Mouse (Mus musculus): Measurements from ENCODE around the gene Trip6. TPM values are rescaled to one million over a fixed set of nuclear protein-coding genes. Genes with fewer than 3 reads are reported as not detected.

Gene Trip6
- polyA plus RNA-seq, 1 experiment from 2014 or later, result 17.0 TPM

DNA sequence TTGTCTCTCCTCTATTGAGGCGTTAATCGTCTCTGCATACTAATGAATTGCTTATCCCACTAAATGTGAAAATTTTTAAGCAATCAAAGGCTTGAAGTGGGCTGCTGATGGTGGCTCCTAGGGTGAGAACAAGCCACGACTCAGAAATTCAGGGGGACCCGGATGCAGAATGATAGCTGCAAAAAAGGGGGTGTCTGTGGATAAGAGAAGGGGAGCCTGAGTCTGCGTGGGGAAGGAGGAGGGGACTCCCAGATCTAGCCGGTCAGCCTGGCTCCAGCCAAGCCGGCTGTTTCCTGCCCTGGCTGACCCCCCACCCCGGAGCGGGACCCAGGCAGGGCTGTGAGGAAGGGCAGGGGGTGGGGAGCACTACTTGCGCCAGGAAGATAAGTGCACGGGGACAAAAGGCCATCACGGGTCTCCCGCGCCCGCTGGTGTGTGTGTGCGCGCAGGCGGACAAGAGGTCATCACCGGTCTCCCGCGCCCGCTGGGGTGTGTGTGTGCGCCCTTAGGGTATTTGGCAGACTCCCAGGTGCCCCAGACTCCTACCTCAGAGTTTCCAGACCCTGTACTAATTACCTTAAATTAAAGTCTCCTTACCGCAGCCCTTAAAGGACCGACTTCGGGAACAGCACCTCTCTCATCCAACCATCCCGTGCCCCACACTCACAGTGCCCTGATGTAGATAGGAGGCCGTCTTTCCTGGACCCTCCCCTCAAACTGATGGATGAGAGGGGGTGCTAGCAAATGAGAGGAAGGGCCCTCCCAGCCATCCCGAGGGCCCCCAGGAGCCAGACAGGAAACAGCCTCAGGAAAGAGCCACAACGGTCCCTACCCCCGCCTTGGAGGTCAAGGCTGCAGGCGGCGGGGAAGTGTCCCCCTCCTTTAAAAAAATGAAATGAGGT is 34.5 kb upstream of the Trip6 start:
- Histone ChIP-seq H3K27ac (ENCODE audit: low read length) (no peak overlapping the region; the same call in 1 of the 2 replicates), H3K4me3 (replicated peaks; ENCODE audit: low read length) (peak overlapping the region; percentile 72), H3K9ac (replicated peaks; ENCODE audit: low read depth, low read length) (peak overlapping the region; percentile 43), H3K4me1 (replicated peaks; ENCODE audit: control insufficient read depth, insufficient read depth, low read length) (peaks cover 42% of the 10 kb centered on the region), H3K4me2 (ENCODE audit: low read length) (peak overlapping the region; percentile 99), H3K27me3 (replicated peaks; ENCODE audit: control insufficient read depth, insufficient read depth, low read length) (peaks cover 6% of the 10 kb centered on the region; the same call in 1 of the 2 replicates), H3K9me3 (ENCODE audit: control insufficient read depth, low read length) (no peaks in the 10 kb centered on the region), H3K36me3 (ENCODE audit: control insufficient read depth, insufficient read depth) (no peaks in the 10 kb centered on the region)
- WGBS, result 1% methylated on average over 33 of the region's 33 CpGs
- no peak for ATAC-seq

DNA sequence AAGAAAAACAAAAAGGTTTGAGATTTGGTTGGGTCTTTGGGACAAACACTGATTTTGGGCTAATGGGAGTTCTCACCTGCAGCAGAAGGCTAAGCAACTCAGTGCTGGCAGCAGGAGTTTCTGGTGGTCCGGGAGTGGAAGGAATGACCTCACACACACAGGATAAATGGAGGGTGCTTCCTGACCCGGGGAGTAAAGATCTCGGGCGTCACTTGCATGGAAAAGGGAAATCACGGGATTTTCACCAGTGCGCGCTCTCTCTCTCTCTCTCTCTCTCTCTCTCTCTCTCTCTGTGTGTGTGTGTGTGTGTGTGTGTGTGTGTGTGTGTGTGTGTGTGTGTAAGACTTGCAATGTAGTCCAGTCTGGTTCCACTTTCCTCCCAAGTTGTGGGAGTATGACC is 33.7 kb upstream of the Trip6 start:
- H3K9me3 ChIP-seq (ENCODE audit: control insufficient read depth, low read length), result no peaks in the 10 kb centered on the region
- no peak overlapping the region for H3K27ac ChIP-seq (ENCODE audit: low read length)
- no peak for ATAC-seq
- H3K4me3 ChIP-seq (replicated peaks; ENCODE audit: low read length), result no peak overlapping the region
- H3K27me3 ChIP-seq (replicated peaks; ENCODE audit: control insufficient read depth, insufficient read depth, low read length), result peaks cover 6% of the 10 kb centered on the region; the same call in 1 of the 2 replicates
- H3K4me1 ChIP-seq (replicated peaks; ENCODE audit: control insufficient read depth, insufficient read depth, low read length), result peaks cover 42% of the 10 kb centered on the region
- H3K9ac ChIP-seq (replicated peaks; ENCODE audit: low read depth, low read length), result no peak overlapping the region
- no peak overlapping the region for H3K4me2 ChIP-seq (ENCODE audit: low read length)
- 34% methylated on average over 7 of the region's 7 CpGs for WGBS
- no peaks in the 10 kb centered on the region for H3K36me3 ChIP-seq (ENCODE audit: control insufficient read depth, insufficient read depth)

DNA sequence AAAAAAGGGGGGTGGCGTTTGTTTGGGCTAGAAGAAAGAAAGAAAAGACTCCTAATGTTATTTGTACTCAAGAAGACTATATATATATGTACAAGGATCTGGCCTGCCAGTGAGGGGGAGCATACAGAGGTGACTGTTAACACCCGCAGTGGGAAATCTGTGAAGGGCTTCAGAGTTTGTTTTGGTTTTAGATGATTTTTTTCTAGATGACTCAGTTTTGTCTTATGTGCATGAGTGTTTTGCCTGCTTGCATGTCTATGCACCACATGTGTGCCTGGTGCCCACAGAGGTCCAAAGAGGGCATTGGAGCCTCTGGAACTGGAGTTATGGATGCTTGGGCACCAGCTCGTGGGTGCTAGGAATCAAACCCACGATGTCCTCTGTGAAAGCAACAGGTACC is 32.8 kb upstream of the Trip6 start:
- no peak overlapping the region for H3K4me3 ChIP-seq (replicated peaks; ENCODE audit: low read length)
- H3K36me3 ChIP-seq (ENCODE audit: control insufficient read depth, insufficient read depth), result no peaks in the 10 kb centered on the region
- no peak overlapping the region for H3K4me2 ChIP-seq (ENCODE audit: low read length)
- H3K9ac ChIP-seq (replicated peaks; ENCODE audit: low read depth, low read length), result no peak overlapping the region
- WGBS, result 84% methylated on average over 4 of the region's 4 CpGs
- peaks cover 6% of the 10 kb centered on the region; the same call in 1 of the 2 replicates for H3K27me3 ChIP-seq (replicated peaks; ENCODE audit: control insufficient read depth, insufficient read depth, low read length)
- H3K4me1 ChIP-seq (replicated peaks; ENCODE audit: control insufficient read depth, insufficient read depth, low read length), result peaks cover 35% of the 10 kb centered on the region
- no peaks in the 10 kb centered on the region for H3K9me3 ChIP-seq (ENCODE audit: control insufficient read depth, low read length)
- ATAC-seq, result no peak
- no peak overlapping the region for H3K27ac ChIP-seq (ENCODE audit: low read length)

DNA sequence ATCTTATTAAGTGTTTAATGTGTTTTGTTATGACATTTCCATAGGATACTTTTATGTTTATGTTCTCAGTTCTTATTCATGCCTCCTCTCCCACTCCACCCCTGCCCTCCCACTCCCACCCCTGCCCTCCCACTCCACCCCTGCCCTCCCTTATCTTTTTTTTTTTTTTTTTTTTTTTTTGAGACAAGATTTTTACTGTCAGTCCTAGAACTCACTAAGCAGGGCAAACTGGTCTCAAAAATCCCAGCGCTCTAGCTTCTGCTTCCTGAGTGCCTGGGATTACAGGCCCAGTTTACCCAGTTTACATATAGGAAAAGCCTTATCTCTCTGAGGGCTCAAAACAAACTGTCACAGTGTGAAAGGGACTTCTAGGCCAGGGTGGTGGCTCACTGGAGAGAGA is 32.2 kb upstream of the Trip6 start:
- no peak overlapping the region for H3K27ac ChIP-seq (ENCODE audit: low read length)
- H3K9me3 ChIP-seq (ENCODE audit: control insufficient read depth, low read length), result no peaks in the 10 kb centered on the region
- peaks cover 29% of the 10 kb centered on the region for H3K4me1 ChIP-seq (replicated peaks; ENCODE audit: control insufficient read depth, insufficient read depth, low read length)
- H3K27me3 ChIP-seq (replicated peaks; ENCODE audit: control insufficient read depth, insufficient read depth, low read length), result peaks cover 6% of the 10 kb centered on the region; the same call in 1 of the 2 replicates
- 77% methylated on average over 1 of the region's 1 CpGs for WGBS
- H3K36me3 ChIP-seq (ENCODE audit: control insufficient read depth, insufficient read depth), result no peaks in the 10 kb centered on the region
- no peak overlapping the region for H3K4me3 ChIP-seq (replicated peaks; ENCODE audit: low read length)
- no peak overlapping the region for H3K4me2 ChIP-seq (ENCODE audit: low read length)
- H3K9ac ChIP-seq (replicated peaks; ENCODE audit: low read depth, low read length), result no peak overlapping the region
- no peak for ATAC-seq

DNA sequence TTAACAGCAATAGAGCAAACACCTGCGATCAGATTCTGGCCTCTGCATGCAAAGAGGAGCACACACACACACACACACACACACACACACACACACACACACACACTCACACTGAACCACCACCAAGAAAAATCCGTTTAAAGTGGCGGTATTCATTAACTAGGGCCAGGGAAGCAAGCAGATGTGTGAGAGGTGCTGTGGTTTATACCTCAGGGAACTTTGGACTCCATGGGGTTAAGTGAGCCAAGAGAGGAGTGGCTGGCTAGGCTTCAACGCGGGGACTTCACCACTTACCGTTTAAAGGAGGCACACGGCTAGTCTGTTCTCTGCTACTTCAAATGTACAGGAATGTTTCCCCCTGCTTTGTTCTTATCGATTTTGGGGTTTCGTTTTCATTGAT is 31.6 kb upstream of the Trip6 start:
- Histone ChIP-seq H3K4me2 (ENCODE audit: low read length) (no peak overlapping the region), H3K4me1 (replicated peaks; ENCODE audit: control insufficient read depth, insufficient read depth, low read length) (peaks cover 24% of the 10 kb centered on the region), H3K36me3 (ENCODE audit: control insufficient read depth, insufficient read depth) (no peaks in the 10 kb centered on the region), H3K9me3 (ENCODE audit: control insufficient read depth, low read length) (no peaks in the 10 kb centered on the region), H3K27me3 (replicated peaks; ENCODE audit: control insufficient read depth, insufficient read depth, low read length) (peaks cover 6% of the 10 kb centered on the region; the same call in 1 of the 2 replicates), H3K27ac (ENCODE audit: low read length) (no peak overlapping the region), H3K4me3 (replicated peaks; ENCODE audit: low read length) (no peak overlapping the region), H3K9ac (replicated peaks; ENCODE audit: low read depth, low read length) (no peak overlapping the region)
- ATAC-seq, result no peak
- 19% methylated on average over 9 of the region's 9 CpGs for WGBS

DNA sequence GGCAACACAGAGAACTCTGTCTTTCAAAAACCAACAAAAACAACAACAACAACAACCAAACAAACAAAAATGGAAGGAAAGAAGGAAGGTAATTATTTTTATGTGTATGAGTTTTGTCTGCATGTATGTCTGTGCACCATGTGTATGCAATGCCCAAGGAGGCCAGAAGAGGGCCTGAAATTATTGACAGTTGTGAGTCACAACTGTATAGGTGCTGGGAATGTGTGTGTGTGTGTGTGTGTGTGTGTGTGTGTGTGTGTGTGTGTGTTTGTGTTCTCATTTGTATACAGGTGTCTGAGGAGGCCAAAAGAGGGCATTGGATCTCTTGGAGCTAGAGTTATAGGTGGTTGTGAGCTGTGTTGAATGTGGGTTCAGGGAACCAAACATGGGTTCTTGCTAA is 29.7 kb upstream of the Trip6 start:
- no peaks in the 10 kb centered on the region for H3K27me3 ChIP-seq (replicated peaks; ENCODE audit: control insufficient read depth, insufficient read depth, low read length)
- H3K4me2 ChIP-seq (ENCODE audit: low read length), result no peak overlapping the region
- H3K36me3 ChIP-seq (ENCODE audit: control insufficient read depth, insufficient read depth), result no peaks in the 10 kb centered on the region
- ATAC-seq, result no peak
- H3K4me3 ChIP-seq (replicated peaks; ENCODE audit: low read length), result no peak overlapping the region
- H3K27ac ChIP-seq (ENCODE audit: low read length), result no peak overlapping the region
- H3K4me1 ChIP-seq (replicated peaks; ENCODE audit: control insufficient read depth, insufficient read depth, low read length), result peaks cover 18% of the 10 kb centered on the region
- H3K9ac ChIP-seq (replicated peaks; ENCODE audit: low read depth, low read length), result no peak overlapping the region
- H3K9me3 ChIP-seq (ENCODE audit: control insufficient read depth, low read length), result no peaks in the 10 kb centered on the region

DNA sequence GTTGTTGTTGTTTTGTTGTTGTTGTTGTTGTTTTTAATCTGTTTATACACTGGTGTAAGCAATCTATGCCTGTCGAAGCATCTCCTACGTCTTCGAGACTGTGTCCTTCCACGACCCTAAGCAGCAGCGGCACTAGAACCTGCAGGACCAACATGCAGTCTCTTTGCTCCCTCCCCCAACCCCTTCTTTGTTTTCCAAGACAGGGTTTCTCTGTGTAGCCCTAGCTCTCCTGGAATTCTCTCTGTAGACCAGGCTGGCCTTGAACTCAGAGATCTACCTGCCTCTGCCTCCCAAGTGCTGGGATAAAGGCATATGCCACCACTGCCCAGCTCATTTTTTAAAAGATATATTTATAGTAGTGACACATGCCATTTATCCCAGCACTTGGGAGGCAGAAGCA is 29.2 kb upstream of the Trip6 start:
- Histone ChIP-seq H3K4me2 (ENCODE audit: low read length) (no peak overlapping the region), H3K4me3 (replicated peaks; ENCODE audit: low read length) (no peak overlapping the region), H3K27ac (ENCODE audit: low read length) (no peak overlapping the region), H3K9me3 (ENCODE audit: control insufficient read depth, low read length) (no peaks in the 10 kb centered on the region), H3K27me3 (replicated peaks; ENCODE audit: control insufficient read depth, insufficient read depth, low read length) (no peaks in the 10 kb centered on the region), H3K9ac (replicated peaks; ENCODE audit: low read depth, low read length) (no peak overlapping the region), H3K4me1 (replicated peaks; ENCODE audit: control insufficient read depth, insufficient read depth, low read length) (peaks cover 17% of the 10 kb centered on the region), H3K36me3 (ENCODE audit: control insufficient read depth, insufficient read depth) (no peaks in the 10 kb centered on the region)
- ATAC-seq, result no peak
- 94% methylated on average over 5 of the region's 5 CpGs for WGBS

DNA sequence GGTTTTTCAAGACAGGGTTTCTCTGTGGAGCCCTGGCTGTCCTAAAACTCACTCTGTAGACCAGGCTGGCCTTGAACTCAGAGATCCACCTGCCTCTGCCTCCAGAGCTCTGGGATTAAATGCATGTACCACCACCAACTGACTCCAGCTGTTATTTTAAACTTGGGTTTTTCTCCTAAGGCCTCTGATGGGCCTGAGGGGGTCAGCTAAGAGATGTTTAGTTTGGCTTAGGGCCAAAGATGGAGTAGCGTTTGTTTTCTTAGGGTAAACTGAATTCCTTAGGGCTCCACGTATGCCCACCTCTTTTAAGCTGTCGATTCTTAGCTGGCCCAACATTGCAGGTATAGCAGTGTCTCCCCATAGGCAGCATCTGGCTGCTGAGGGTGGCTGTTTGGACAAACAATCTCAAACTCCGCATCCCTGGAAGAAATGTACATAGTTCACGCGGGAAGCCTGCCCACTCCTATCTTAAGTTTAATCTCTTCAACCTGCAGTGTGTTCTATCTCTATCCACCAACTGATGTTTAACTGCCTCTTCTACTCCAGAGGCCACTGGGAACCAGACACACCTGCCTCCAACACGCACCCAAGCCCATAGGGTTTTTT is 28.3 kb upstream of the Trip6 start:
- no peak overlapping the region for H3K27ac ChIP-seq (ENCODE audit: low read length)
- no peaks in the 10 kb centered on the region for H3K27me3 ChIP-seq (replicated peaks; ENCODE audit: control insufficient read depth, insufficient read depth, low read length)
- no peak overlapping the region for H3K4me3 ChIP-seq (replicated peaks; ENCODE audit: low read length)
- WGBS, result 79% methylated on average over 7 of the region's 7 CpGs
- no peaks in the 10 kb centered on the region for H3K9me3 ChIP-seq (ENCODE audit: control insufficient read depth, low read length)
- no peaks in the 10 kb centered on the region for H3K36me3 ChIP-seq (ENCODE audit: control insufficient read depth, insufficient read depth)
- H3K4me1 ChIP-seq (replicated peaks; ENCODE audit: control insufficient read depth, insufficient read depth, low read length), result peaks cover 14% of the 10 kb centered on the region
- H3K4me2 ChIP-seq (ENCODE audit: low read length), result no peak overlapping the region
- H3K9ac ChIP-seq (replicated peaks; ENCODE audit: low read depth, low read length), result no peak overlapping the region
- ATAC-seq, result no peak

DNA sequence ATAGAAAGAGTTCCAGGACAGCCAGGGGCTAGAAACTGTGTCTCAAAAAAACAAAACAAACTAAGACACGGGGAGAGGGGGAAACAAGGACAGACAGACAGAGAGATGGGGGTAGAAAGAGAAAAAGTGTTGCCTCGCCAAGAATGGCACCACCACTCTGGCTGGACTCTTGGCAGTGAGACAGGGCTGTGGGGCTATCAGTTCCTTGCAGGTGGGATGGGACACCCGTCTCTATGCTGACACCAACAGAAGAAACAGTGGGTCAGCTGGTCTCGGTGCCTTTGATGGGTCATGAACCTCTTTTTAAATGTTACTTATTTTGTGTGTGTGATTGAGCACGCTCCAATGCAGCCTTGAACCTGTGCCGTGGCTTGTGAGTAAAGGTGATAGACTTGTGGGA is 26.0 kb upstream of the Trip6 start:
- Histone ChIP-seq H3K4me3 (replicated peaks; ENCODE audit: low read length) (no peak overlapping the region), H3K36me3 (ENCODE audit: control insufficient read depth, insufficient read depth) (no peaks in the 10 kb centered on the region), H3K27ac (ENCODE audit: low read length) (no peak overlapping the region), H3K9me3 (ENCODE audit: control insufficient read depth, low read length) (no peaks in the 10 kb centered on the region), H3K4me2 (ENCODE audit: low read length) (peak overlapping the region; percentile 92), H3K27me3 (replicated peaks; ENCODE audit: control insufficient read depth, insufficient read depth, low read length) (no peaks in the 10 kb centered on the region), H3K9ac (replicated peaks; ENCODE audit: low read depth, low read length) (no peak overlapping the region), H3K4me1 (replicated peaks; ENCODE audit: control insufficient read depth, insufficient read depth, low read length) (peaks cover 14% of the 10 kb centered on the region)
- WGBS, result 68% methylated on average over 6 of the region's 6 CpGs
- ATAC-seq, result no peak

All from forebrain, embryonic 16.5 days (tissue).